Mouse (Mus musculus) embryonic fibroblast, embryonic 13.5 days (primary cell): Measurements from ENCODE around the gene Cldn10.

Source experiments
- CTCF ChIP-seq: IDR thresholded peaks from 2 replicates; pipeline ENCODE4 v1.5.1; 2011; ENCODE audit warnings: mild to moderate bottlenecking, control low read depth, low read length, moderate library complexity, borderline replicate concordance; ENCODE audit not compliant: insufficient read depth
- POLR2A ChIP-seq: IDR thresholded peaks from 2 replicates; pipeline ENCODE4 v1.6.1; 2011; ENCODE audit warnings: low read depth, mild to moderate bottlenecking, control low read depth, low read length, moderate library complexity

GRCm38 (mm10) chr14:118884250-118884556, 96.5 kb downstream of the Cldn10 start:
- no peak for TF ChIP-seq POLR2A
- no peak for TF ChIP-seq CTCF
